Mouse (Mus musculus) E14TG2a.4 (cell line): ENCODE measurements at regions not wholly inside any gene's neighbourhood (a gene's known extent, or its start where the extent isn't known, plus 50 kb on each side); places are given as distances from the start of the nearest gene placed in this dataset.

Experiments used
- H3K27me3 ChIP-seq: 2 replicates; pipeline ENCODE4 v1.6.1; 2014; ENCODE audit warnings: low read length, control low read depth; ENCODE audit not compliant: insufficient read depth
- H3K36me3 ChIP-seq: 2 replicates; pipeline ENCODE4 v1.6.1; 2014; ENCODE audit warnings: low read length, control low read depth; ENCODE audit not compliant: insufficient read depth
- H3K4me1 ChIP-seq: replicated peaks from 2 replicates; pipeline ENCODE4 v1.6.1; 2014; ENCODE audit warnings: low read depth, low read length, control low read depth
- H3K4me3 ChIP-seq: replicated peaks from 2 replicates; pipeline ENCODE4 v1.5.1; 2014; ENCODE audit warnings: mild to moderate bottlenecking, low read length
- H3K9me3 ChIP-seq: 2 replicates; pipeline ENCODE4 v1.6.1; 2014; ENCODE audit warnings: low read length, control low read depth
- CTCF ChIP-seq: conservative IDR thresholded peaks from 2 replicates; pipeline ENCODE4 v1.5.1; 2014; ENCODE audit warnings: low read length
- NANOG ChIP-seq: IDR thresholded peaks from 2 replicates; pipeline ENCODE4 v1.6.1; 2014; ENCODE audit warnings: borderline replicate concordance, low read length, mixed read lengths
- POU5F1 ChIP-seq: IDR thresholded peaks from 2 replicates; pipeline ENCODE4 v1.6.1; 2014; ENCODE audit warnings: low read length, borderline replicate concordance

- Histone ChIP-seq H3K9me3 (no peaks in the 10 kb centered on the region), H3K36me3 (no peaks in the 10 kb centered on the region), H3K27me3 (no peaks in the 10 kb centered on the region), H3K4me3 (no peak overlapping the region), H3K4me1 (no peaks in the 10 kb centered on the region)
- TF ChIP-seq POU5F1 (no peak), NANOG (no peak), CTCF (no peak)
Observed at GRCm38 (mm10) chr15:36427334-36427733, 580.2 kb downstream of the Zfp706 start.

- no peaks in the 10 kb centered on the region for H3K9me3 ChIP-seq
- H3K36me3 ChIP-seq, result no peaks in the 10 kb centered on the region
- no peak overlapping the region for H3K4me3 ChIP-seq
- no peaks in the 10 kb centered on the region for H3K4me1 ChIP-seq
- no peaks in the 10 kb centered on the region for H3K27me3 ChIP-seq
- TF ChIP-seq CTCF, result no peak
- TF ChIP-seq NANOG, result no peak
- TF ChIP-seq POU5F1, result no peak
Observed at GRCm38 (mm10) chr15:36425902-36426301, 581.7 kb downstream of the Zfp706 start.

GRCm38 (mm10) chr15:36424047-36424446, 583.5 kb downstream of the Zfp706 start:
- Histone ChIP-seq H3K9me3 (no peaks in the 10 kb centered on the region), H3K36me3 (no peaks in the 10 kb centered on the region)
- TF ChIP-seq NANOG (no peak), POU5F1 (no peak)

GRCm38 (mm10) chr15:36422781-36423180, 584.8 kb downstream of the Zfp706 start:
- H3K4me3 ChIP-seq, result no peak overlapping the region
- TF ChIP-seq POU5F1 (no peak), CTCF (no peak), NANOG (no peak)
- H3K9me3 ChIP-seq, result no peaks in the 10 kb centered on the region
- no peaks in the 10 kb centered on the region for H3K36me3 ChIP-seq
- H3K27me3 ChIP-seq, result no peaks in the 10 kb centered on the region
- peaks cover 3% of the 10 kb centered on the region; the same call in 1 of the 2 replicates for H3K4me1 ChIP-seq

More at GRCm38 (mm10) chr15:36424047-36424446, 583.5 kb downstream of the Zfp706 start:
- Histone ChIP-seq H3K4me1 (peaks cover 3% of the 10 kb centered on the region; the same call in 1 of the 2 replicates), H3K27me3 (no peaks in the 10 kb centered on the region), H3K4me3 (no peak overlapping the region)

- TF ChIP-seq NANOG (no peak), CTCF (no peak), POU5F1 (no peak)
- Histone ChIP-seq H3K36me3 (no peaks in the 10 kb centered on the region), H3K4me3 (no peak overlapping the region), H3K27me3 (no peaks in the 10 kb centered on the region), H3K9me3 (no peaks in the 10 kb centered on the region), H3K4me1 (peaks cover 3% of the 10 kb centered on the region; the same call in 1 of the 2 replicates)
Observed at GRCm38 (mm10) chr15:36419943-36420480, 587.6 kb downstream of the Zfp706 start.

GRCm38 (mm10) chr15:36417426-36417825, 590.1 kb downstream of the Zfp706 start:
- Histone ChIP-seq H3K36me3 (no peaks in the 10 kb centered on the region), H3K9me3 (no peaks in the 10 kb centered on the region), H3K4me3 (no peak overlapping the region), H3K4me1 (peaks cover 3% of the 10 kb centered on the region; the same call in 1 of the 2 replicates), H3K27me3 (no peaks in the 10 kb centered on the region)
- no peak for TF ChIP-seq NANOG

GRCm38 (mm10) chr15:36415552-36416249, 591.9 kb downstream of the Zfp706 start:
- H3K4me3 ChIP-seq, result no peak overlapping the region
- H3K9me3 ChIP-seq, result no peaks in the 10 kb centered on the region
- peaks cover 3% of the 10 kb centered on the region; the same call in 1 of the 2 replicates for H3K4me1 ChIP-seq
- TF ChIP-seq CTCF, result no peak
- TF ChIP-seq NANOG, result no peak
- TF ChIP-seq POU5F1, result no peak
- H3K27me3 ChIP-seq, result no peaks in the 10 kb centered on the region
- H3K36me3 ChIP-seq, result no peaks in the 10 kb centered on the region

GRCm38 (mm10) chr15:36412016-36412415, 595.6 kb downstream of the Zfp706 start:
- H3K4me3 ChIP-seq, result no peak overlapping the region
- H3K9me3 ChIP-seq, result no peaks in the 10 kb centered on the region; the same call in 1 of the 2 replicates
- no peaks in the 10 kb centered on the region for H3K4me1 ChIP-seq
- no peaks in the 10 kb centered on the region for H3K36me3 ChIP-seq
- TF ChIP-seq CTCF, result no peak
- TF ChIP-seq POU5F1, result no peak
- TF ChIP-seq NANOG, result no peak
- no peaks in the 10 kb centered on the region for H3K27me3 ChIP-seq
